Mouse (Mus musculus): Measurements from ENCODE around the gene Tspoap1. TPM values are rescaled to one million over a fixed set of nuclear protein-coding genes. Genes with fewer than 3 reads are reported as not detected.

The Tspoap1 gene
- total and polyA plus RNA-seq, 2 experiments from 2014 or later, result 33.2 to 137 TPM

DNA sequence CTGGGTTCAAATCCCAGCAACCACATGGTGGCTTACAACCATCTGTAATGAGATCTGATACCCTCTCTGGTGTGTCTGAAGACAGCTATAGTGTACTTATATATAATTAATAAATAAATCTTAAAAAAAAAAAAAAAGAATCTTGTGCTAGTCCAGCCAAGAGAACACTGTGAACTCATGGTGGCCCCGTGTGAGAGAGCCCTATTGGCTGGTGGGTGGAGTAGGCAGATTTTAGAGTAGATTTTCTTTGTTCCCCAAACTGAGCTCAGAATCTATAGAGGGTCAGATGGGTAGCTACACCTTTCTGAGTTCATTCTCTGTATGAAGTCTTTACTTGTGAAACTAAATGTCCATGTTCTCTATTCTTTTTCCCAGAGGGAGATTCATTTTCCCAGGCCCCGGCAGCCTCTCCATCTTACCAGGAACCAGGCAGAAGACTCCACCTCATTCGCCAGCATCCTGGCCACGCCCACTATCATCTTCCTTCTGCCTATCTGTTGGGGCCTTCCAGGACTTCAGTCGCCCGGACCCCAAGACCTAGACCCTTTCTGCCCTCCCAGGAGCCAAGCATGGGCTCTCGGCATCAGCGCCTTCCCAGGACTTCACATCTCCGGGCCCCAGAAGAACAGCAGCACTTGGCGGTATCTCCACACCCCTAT is 29.6 kb upstream of the Tspoap1 start:
- WGBS, result 77% methylated on average over 10 of the region's 10 CpGs
- no peak for ATAC-seq
- no peak for TF ChIP-seq CTCF (IDR thresholded peaks at IDR 0.05; ENCODE audit: low read depth)

DNA sequence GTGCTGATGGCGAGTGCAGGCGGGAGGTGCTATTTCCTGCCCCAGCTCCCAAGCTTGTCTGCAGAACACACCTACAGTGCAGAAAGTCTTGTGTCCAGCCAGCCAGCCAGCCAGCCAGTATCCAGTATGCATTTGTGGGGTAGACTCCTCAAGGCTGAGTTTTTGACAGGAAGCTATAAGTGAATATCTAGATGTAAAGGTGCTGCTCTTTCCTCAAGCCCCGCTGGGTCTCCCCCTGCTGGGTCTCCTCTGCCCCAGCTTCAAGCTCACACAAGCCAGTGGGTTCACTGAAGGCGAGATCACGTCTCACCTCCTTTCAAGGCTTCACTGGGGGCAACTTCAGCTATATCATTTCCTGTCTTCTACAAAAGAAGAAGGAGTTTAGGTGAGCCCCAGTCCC is 26.0 kb upstream of the Tspoap1 start:
- H3K27me3 ChIP-seq (ENCODE audit: insufficient read depth, low read length), result no peaks in the 10 kb centered on the region
- 54% methylated on average over 5 of the region's 5 CpGs for WGBS
- H3K36me3 ChIP-seq (ENCODE audit: insufficient read depth, low read length), result no peaks in the 10 kb centered on the region
- H3K9me3 ChIP-seq (ENCODE audit: low read length), result no peaks in the 10 kb centered on the region
- no peak overlapping the region for H3K27ac ChIP-seq
- DNase-seq (ENCODE audit: low spot score), result no peak
- H3K9ac ChIP-seq (replicated peaks; ENCODE audit: low read length), result no peak overlapping the region
- ATAC-seq, result no peak
- H3K4me1 ChIP-seq (ENCODE audit: insufficient read depth, low read length), result peaks cover 8% of the 10 kb centered on the region
- peak overlapping the region; percentile 29; the same call in 1 of the 2 replicates for H3K4me2 ChIP-seq (ENCODE audit: low read depth, low read length)
- no peak for TF ChIP-seq CTCF (IDR thresholded peaks at IDR 0.05; ENCODE audit: low read depth)
- no peak overlapping the region for H3K4me3 ChIP-seq (ENCODE audit: low read length)

More for the DNA sequence above, 29.6 kb upstream of the Tspoap1 start:
- Histone ChIP-seq H3K9ac (replicated peaks; ENCODE audit: low read length) (no peak overlapping the region), H3K36me3 (ENCODE audit: insufficient read depth, low read length) (no peaks in the 10 kb centered on the region), H3K9me3 (ENCODE audit: low read length) (no peaks in the 10 kb centered on the region), H3K27ac (no peak overlapping the region), H3K4me2 (ENCODE audit: low read depth, low read length) (no peak overlapping the region), H3K4me1 (ENCODE audit: insufficient read depth, low read length) (no peaks in the 10 kb centered on the region), H3K27me3 (ENCODE audit: insufficient read depth, low read length) (no peaks in the 10 kb centered on the region), H3K4me3 (ENCODE audit: low read length) (no peak overlapping the region)
- no peak for DNase-seq (ENCODE audit: low spot score)

DNA sequence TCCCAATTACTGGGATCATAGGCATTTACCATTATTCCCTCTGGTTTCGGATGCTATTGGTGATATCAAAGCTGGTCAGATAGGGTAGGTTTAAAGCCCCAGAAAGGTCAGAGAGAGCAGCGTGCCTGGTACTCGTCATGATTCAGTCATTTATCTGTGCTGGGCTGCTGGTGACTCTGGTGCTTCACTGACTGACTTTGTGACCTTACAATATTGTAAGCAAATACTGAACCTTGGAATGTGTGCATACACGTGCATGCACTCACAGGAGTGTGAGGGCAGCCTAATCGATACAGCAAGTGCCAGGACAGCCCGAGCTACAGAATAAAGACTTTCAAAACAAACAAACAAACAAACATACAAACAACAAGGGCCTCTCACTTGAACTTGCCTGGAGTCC is 24.6 kb upstream of the Tspoap1 start:
- Histone ChIP-seq H3K27ac (no peak overlapping the region), H3K4me2 (ENCODE audit: low read depth, low read length) (no peak overlapping the region), H3K9me3 (ENCODE audit: low read length) (no peaks in the 10 kb centered on the region), H3K27me3 (ENCODE audit: insufficient read depth, low read length) (no peaks in the 10 kb centered on the region), H3K4me3 (ENCODE audit: low read length) (no peak overlapping the region), H3K4me1 (ENCODE audit: insufficient read depth, low read length) (peaks cover 8% of the 10 kb centered on the region), H3K9ac (replicated peaks; ENCODE audit: low read length) (no peak overlapping the region), H3K36me3 (ENCODE audit: insufficient read depth, low read length) (no peaks in the 10 kb centered on the region; the same call in 1 of the 2 replicates)
- TF ChIP-seq CTCF (IDR thresholded peaks at IDR 0.05; ENCODE audit: low read depth), result no peak
- WGBS, result 87% methylated on average over 6 of the region's 6 CpGs
- DNase-seq (ENCODE audit: low spot score) (no peak), ATAC-seq (no peak)

DNA sequence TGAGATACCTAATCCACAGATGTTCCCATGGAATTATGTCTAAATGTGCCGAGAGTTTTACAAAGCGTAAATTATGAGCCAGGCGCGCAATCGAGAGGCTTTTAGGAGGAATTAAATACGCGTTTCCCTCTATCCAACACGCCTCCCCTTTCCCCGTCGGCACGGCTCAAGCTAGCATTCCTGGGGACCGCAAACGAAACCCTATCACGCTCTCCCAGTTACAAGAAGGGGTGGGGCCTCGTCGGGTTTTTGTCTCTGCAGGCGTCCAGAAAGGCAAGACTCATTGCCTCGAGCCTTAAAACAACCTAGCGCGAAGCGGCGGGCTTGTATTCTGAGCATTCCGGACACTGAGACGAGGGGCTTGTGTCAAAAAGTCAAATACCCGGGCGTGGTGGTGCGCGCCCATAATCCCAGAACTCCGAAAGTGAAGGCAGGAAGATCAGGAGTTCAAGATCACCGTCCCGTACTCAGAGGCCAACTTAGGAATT is 23.6 kb upstream of the Tspoap1 start:
- no peak for TF ChIP-seq CTCF (IDR thresholded peaks at IDR 0.05; ENCODE audit: low read depth)
- ATAC-seq (peak; percentile 38), DNase-seq (ENCODE audit: low spot score) (peak; percentile 60)
- Histone ChIP-seq H3K27me3 (ENCODE audit: insufficient read depth, low read length) (no peaks in the 10 kb centered on the region), H3K9ac (replicated peaks; ENCODE audit: low read length) (peak overlapping the region; percentile 43), H3K4me1 (ENCODE audit: insufficient read depth, low read length) (peaks cover 8% of the 10 kb centered on the region), H3K4me2 (ENCODE audit: low read depth, low read length) (peak overlapping the region; percentile 98), H3K4me3 (ENCODE audit: low read length) (peak overlapping the region; percentile 82), H3K9me3 (ENCODE audit: low read length) (no peaks in the 10 kb centered on the region), H3K36me3 (ENCODE audit: insufficient read depth, low read length) (peaks cover 4% of the 10 kb centered on the region), H3K27ac (peak overlapping the region; percentile 79)
- 2% methylated on average over 31 of the region's 31 CpGs for WGBS

DNA sequence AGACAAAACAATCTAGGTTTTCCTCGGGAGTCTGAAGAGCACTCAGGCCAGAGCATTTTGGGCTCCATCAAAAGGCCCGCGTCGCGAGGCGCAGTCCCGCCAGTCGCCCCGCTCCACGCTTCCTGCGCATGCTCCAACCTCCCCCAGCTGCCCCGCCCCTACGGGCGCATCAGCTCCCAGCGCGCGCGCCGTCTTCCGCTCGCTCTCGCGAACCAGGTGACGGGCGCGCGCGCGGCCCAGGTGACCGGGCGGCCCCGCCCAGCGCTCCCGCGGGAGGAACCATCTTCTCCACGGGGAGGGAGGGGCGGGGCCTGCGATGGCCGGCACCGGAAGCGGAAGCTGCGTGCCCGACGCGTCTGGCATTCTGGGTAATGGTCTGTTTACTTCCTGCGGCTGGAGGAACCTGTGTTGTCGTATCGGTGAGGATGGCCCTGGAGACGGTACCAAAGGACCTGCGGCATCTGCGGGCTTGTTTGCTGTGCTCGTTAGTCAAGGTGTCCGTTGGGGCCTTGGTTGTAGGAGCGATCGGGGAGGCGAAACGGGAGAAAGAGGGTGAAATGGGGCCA is 23.1 kb upstream of the Tspoap1 start, which contains the start of gene Supt4a:
Gene Supt4a, plus strand, starts transcription at position 378 of the 566 bp plus-strand sequence.
- peaks cover 10% of the 10 kb centered on the region for H3K36me3 ChIP-seq (ENCODE audit: insufficient read depth, low read length)
- TF ChIP-seq CTCF (IDR thresholded peaks at IDR 0.05; ENCODE audit: low read depth), result no peak
- H3K4me3 ChIP-seq (ENCODE audit: low read length), result peak within 1 kb of the TSS; percentile 82
- no peaks in the 10 kb centered on the region for H3K27me3 ChIP-seq (ENCODE audit: insufficient read depth, low read length)
- peaks cover 8% of the 10 kb centered on the region for H3K4me1 ChIP-seq (ENCODE audit: insufficient read depth, low read length)
- DNase-seq (ENCODE audit: low spot score) (peak; percentile 99), ATAC-seq (peak; percentile 96)
- no peaks in the 10 kb centered on the region for H3K9me3 ChIP-seq (ENCODE audit: low read length)
- H3K4me2 ChIP-seq (ENCODE audit: low read depth, low read length), result peak within 1 kb of the TSS; percentile 98
- peak within 1 kb of the TSS; percentile 81 for H3K9ac ChIP-seq (replicated peaks; ENCODE audit: low read length)
- WGBS, result under 1% methylated on average over 55 of the region's 57 CpGs
- H3K27ac ChIP-seq, result peak within 1 kb of the TSS; percentile 79

DNA sequence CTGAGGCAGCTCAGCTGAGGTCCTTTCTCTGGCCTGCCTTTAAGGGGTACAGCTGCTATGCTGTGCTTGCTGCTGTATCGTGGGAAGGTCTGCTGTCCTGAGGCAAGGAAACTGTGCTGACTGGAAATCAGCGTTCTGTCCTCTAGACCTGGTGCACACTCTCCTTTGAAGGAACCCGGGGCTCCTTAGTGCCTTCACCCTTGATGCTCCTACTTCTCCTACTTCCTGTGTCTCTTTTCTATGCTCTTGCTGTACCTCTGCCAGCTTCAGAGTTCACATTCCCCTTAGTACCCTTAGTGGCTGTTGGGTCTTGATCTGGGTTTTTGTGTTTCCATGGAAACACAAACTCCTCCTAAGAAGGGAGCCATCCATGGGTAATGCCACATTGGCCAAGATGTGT is 16.6 kb upstream of the Tspoap1 start:
- 93% methylated on average over 3 of the region's 3 CpGs for WGBS
- Histone ChIP-seq H3K4me1 (ENCODE audit: insufficient read depth, low read length) (no peaks in the 10 kb centered on the region), H3K9me3 (ENCODE audit: low read length) (no peaks in the 10 kb centered on the region), H3K36me3 (ENCODE audit: insufficient read depth, low read length) (peaks cover 30% of the 10 kb centered on the region), H3K4me3 (ENCODE audit: low read length) (no peak overlapping the region), H3K27ac (no peak overlapping the region), H3K4me2 (ENCODE audit: low read depth, low read length) (no peak overlapping the region), H3K27me3 (ENCODE audit: insufficient read depth, low read length) (no peaks in the 10 kb centered on the region), H3K9ac (replicated peaks; ENCODE audit: low read length) (no peak overlapping the region)
- ATAC-seq, result no peak
- no peak for TF ChIP-seq CTCF (IDR thresholded peaks at IDR 0.05; ENCODE audit: low read depth)
- DNase-seq (ENCODE audit: low spot score), result no peak

DNA sequence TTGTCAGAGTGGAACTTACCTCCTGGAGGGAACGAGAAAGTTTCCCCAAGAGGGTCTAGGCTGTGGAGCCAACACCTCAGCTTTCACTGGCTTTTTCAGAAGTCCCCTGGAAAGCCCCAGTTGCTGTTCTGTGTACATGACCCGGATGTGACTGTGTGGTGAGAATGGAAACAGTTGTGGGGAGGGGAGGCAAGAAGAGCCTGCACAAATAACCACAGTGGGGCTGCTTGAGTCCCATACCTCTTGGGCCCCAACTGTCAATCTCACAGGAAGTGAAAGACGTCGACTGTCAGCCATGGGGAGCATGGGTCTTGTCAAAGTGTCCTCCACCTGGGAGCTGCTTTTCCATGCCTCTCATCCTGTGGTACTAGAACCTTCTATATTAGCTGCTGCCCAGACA is 15.4 kb upstream of the Tspoap1 start:
- TF ChIP-seq CTCF (IDR thresholded peaks at IDR 0.05; ENCODE audit: low read depth), result no peak
- no peak overlapping the region for H3K4me3 ChIP-seq (ENCODE audit: low read length)
- H3K27ac ChIP-seq, result no peak overlapping the region
- H3K9ac ChIP-seq (replicated peaks; ENCODE audit: low read length), result no peak overlapping the region
- ATAC-seq (no peak), DNase-seq (ENCODE audit: low spot score) (no peak)
- no peaks in the 10 kb centered on the region for H3K4me1 ChIP-seq (ENCODE audit: insufficient read depth, low read length)
- H3K9me3 ChIP-seq (ENCODE audit: low read length), result no peaks in the 10 kb centered on the region
- no peak overlapping the region for H3K4me2 ChIP-seq (ENCODE audit: low read depth, low read length)
- H3K27me3 ChIP-seq (ENCODE audit: insufficient read depth, low read length), result no peaks in the 10 kb centered on the region
- peaks cover 30% of the 10 kb centered on the region for H3K36me3 ChIP-seq (ENCODE audit: insufficient read depth, low read length)
- WGBS, result 89% methylated on average over 4 of the region's 4 CpGs

All from hindbrain, postnatal 0 days (tissue).